Mouse (Mus musculus) WW6 (cell line): ENCODE results near the gene Men1.
"Not testable (repeated sequence)": the region's sequence is repeated elsewhere in the genome, so short reads cannot be mapped to it uniquely, and the experiment has no call there.

Experiments
- DNase-seq: peaks from one replicate; pipeline ENCODE4 v3.0.0-alpha.2; 2013; ENCODE audit warnings: low read depth, low spot score

The Men1 gene

GRCm38 (mm10) chr19:6334673-6335457, at the start of gene Men1:
TSS of gene Men1 (plus strand) at chr19:6334979.
- peak; percentile 90 for DNase-seq

GRCm38 (mm10) chr19:6285226-6285625, 49.6 kb upstream of the Men1 start:
- DNase-seq, result no peak

- no peak for DNase-seq
Observed at GRCm38 (mm10) chr19:6285632-6286433, 48.9 kb upstream of the Men1 start.

- no peak for DNase-seq
Observed at GRCm38 (mm10) chr19:6286434-6287401, 48.1 kb upstream of the Men1 start.

GRCm38 (mm10) chr19:6288236-6288894, 46.4 kb upstream of the Men1 start:
- DNase-seq, result no peak

GRCm38 (mm10) chr19:6289696-6290238, 45.0 kb upstream of the Men1 start:
- no peak for DNase-seq

GRCm38 (mm10) chr19:6290720-6291116, 44.1 kb upstream of the Men1 start:
- DNase-seq, result not testable (repeated sequence)

- DNase-seq, result no peak
Observed at GRCm38 (mm10) chr19:6291117-6291781, 43.5 kb upstream of the Men1 start.

GRCm38 (mm10) chr19:6292262-6292661, 42.5 kb upstream of the Men1 start:
- no peak for DNase-seq

- DNase-seq, result no peak
Observed at GRCm38 (mm10) chr19:6294301-6294700, 40.5 kb upstream of the Men1 start.

- no peak for DNase-seq
Observed at GRCm38 (mm10) chr19:6296551-6297210, 38.1 kb upstream of the Men1 start.

- DNase-seq, result no peak
Observed at GRCm38 (mm10) chr19:6297641-6298040, 37.1 kb upstream of the Men1 start.

- no peak for DNase-seq
Observed at GRCm38 (mm10) chr19:6299003-6299402, 35.8 kb upstream of the Men1 start.

GRCm38 (mm10) chr19:6299450-6300267, 35.1 kb upstream of the Men1 start:
- DNase-seq, result no peak

- DNase-seq, result no peak
Observed at GRCm38 (mm10) chr19:6300402-6300841, 34.4 kb upstream of the Men1 start.

GRCm38 (mm10) chr19:6302114-6302513, 32.7 kb upstream of the Men1 start:
- no peak for DNase-seq

- no peak for DNase-seq
Observed at GRCm38 (mm10) chr19:6302522-6302921, 32.3 kb upstream of the Men1 start.

GRCm38 (mm10) chr19:6303831-6304230, 30.9 kb upstream of the Men1 start:
- DNase-seq, result no peak
